Mouse (Mus musculus): ENCODE results near the gene Aco1. TPM values are rescaled to one million over a fixed set of nuclear protein-coding genes. Genes with fewer than 3 reads are reported as not detected.

Gene Aco1
- polyA plus RNA-seq, 3 experiments from 2014 or later: 17.4 to 20.8 (median 18.2) TPM

Other genes with a start within 250 kb of the Aco1 start
- 10 to 100 TPM; 77.8 to 93.7 (median 80.8) TPM for gene Ddx58, start 96.7 kb downstream of the Aco1 start, polyA plus RNA-seq (2017; shearing (Covaris generic))
- 10 to 100 TPM; 20.1 to 74.9 (median 45.7) TPM for gene Smim27, start 126.5 kb downstream of the Aco1 start, polyA plus RNA-seq (2017; shearing (Covaris generic))
- gene Topors, start 126.8 kb downstream of the Aco1 start, polyA plus RNA-seq (2017; shearing (Covaris generic)): 10 to 100 TPM; 15.0 to 19.3 (median 16.7) TPM
- gene Ndufb6, start 136.3 kb downstream of the Aco1 start, polyA plus RNA-seq (2017; shearing (Covaris generic)): 100 to 1,000 TPM; 108 to 167 (median 111) TPM